Mouse (Mus musculus): ENCODE data around the gene Trabd.

- TF ChIP-seq CTCF (IDR thresholded peaks at IDR 0.05; ENCODE audit: insufficient read depth, low read depth, low read length) (no peak), POLR2A (IDR thresholded peaks at IDR 0.05; ENCODE audit: insufficient read depth, low read depth, low read length) (no peak)
Measured at GRCm38 (mm10) chr15:89126622-89127021, 51.7 kb downstream of the Trabd start.

All from olfactory bulb, adult 2 months (tissue).